Mouse (Mus musculus): ENCODE results near the gene Slc38a9.
"Not testable (repeated sequence)": the region's sequence is repeated elsewhere in the genome, so short reads cannot be mapped to it uniquely, and the experiment has no call there.

Slc38a9 gene

GRCm38 (mm10) chr13:112683970-112684369 lies 23.4 kb downstream of the Slc38a9 start:
- no peak for DNase-seq

DNA sequence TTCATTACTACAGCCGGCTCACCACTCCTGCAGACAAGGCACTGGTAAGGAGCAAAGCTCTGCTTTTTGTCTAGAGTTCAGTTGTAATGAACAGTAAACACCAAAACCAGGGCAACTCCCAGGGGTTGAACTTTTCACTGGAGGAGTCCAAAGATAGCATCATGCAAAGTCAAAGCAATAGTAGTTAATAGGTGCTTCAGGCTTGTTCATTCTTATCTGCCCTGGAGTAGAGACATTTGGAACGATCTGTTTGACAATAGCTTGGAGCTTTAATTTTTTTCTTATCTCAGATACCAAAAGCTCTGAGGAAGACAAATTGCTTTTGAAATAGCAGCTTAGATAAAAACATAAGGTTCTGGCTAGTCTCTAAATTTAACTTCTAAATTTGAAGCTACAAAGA lies 25.6 kb downstream of the Slc38a9 start:
- no peak for DNase-seq

- no peak for DNase-seq
Observed at GRCm38 (mm10) chr13:112692870-112693553, 32.5 kb downstream of the Slc38a9 start.

DNA sequence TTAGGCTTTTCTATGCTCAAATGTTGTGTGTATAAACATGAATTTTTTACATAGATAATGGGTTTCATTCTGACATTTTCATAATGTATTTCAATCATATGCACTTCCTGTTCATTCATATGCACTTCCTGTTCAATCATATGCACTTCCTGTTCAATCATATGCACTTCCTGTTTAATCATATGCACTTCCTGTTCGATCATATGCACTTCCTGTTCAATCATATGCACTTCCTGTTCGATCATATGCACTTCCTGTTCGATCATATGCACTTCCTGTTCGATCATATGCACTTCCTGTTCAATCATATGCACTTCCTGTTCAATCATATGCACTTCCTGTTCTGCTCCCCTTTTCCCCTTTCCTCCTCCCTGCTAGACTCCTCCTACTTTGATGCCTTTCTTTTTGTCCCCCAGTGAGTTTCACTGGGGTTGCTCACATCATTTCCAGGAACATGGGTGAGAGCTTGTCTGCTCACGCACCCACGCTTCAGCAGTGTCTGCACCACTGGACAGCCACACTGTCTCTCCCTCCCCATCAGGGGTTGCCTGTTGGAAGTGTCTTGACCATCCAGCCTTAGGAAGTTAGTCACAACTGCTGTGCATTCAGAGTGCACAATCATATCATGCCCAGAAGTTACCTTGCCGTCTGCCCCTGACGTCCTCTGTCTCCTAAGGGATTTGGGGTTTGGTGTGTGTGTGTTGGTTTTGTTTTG lies 35.1 kb downstream of the Slc38a9 start:
- no peak for DNase-seq

GRCm38 (mm10) chr13:112701256-112701655 lies 40.7 kb downstream of the Slc38a9 start:
- no peak for DNase-seq

GRCm38 (mm10) chr13:112706351-112706750 lies 45.8 kb downstream of the Slc38a9 start:
- DNase-seq = no peak

GRCm38 (mm10) chr13:112720078-112720736 lies 59.7 kb downstream of the Slc38a9 start:
- DNase-seq = no peak

DNA sequence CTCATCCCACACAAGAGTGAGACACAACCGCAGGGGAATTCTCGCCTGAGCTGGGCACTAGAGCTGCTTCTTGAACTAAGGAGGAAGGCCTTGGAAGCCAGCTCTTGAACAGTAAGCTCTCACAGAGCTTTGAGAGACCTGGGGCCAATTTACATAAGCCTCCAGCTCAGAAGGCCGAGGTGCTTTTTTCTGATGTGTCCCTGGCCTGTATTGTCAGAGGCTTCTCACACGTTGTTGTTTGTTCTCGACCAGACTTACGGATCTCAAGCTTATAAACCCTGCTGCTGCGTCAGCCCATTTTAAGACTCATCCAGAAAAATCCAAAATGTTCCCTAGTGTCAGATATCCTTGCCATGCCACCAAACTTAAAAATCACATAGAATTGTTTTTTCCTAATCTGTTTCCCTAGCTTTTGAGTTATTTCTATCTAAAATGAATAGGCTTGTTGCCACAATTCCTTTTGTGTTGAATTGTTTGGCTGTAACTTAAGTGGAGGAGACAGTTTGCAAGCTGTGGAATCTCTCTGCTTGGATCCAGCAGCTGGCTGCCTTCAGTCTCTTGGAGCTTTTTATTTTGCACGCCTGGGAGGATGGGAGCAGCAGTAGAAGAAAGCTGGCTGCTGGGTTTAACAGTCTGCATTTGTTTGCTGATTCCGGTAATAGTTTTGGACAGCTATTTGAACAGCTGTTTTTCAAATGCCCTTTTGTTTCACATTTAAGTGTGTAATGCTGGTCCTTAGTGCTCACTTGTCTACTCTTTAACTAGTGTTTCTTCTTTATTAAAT lies 61.6 kb downstream of the Slc38a9 start:
- DNase-seq = no peak

- DNase-seq = not testable (repeated sequence)
Observed at GRCm38 (mm10) chr13:112724260-112724659, 63.7 kb downstream of the Slc38a9 start.

- no peak for DNase-seq
Observed at GRCm38 (mm10) chr13:112726002-112726401, 65.5 kb downstream of the Slc38a9 start.

DNA sequence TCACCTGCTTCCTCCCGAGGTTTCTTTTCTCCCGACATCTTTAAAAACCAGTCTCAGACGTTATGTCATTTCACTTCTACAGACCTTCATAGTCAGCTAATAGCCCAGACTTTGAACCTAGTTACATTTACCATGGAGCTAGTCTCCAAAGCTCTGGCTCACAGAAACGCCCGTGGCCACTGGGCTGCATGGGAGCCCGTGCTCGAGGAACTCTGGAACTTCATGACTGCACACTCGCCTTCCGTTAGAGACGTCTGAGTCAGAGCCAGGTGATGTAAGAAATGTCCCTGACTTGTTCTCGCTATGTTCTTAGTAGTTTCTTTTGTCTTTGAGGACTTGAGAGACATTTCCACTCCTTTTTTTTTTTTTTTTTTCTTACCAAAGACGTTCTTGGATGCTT lies 72.8 kb downstream of the Slc38a9 start:
- DNase-seq = no peak

DNA sequence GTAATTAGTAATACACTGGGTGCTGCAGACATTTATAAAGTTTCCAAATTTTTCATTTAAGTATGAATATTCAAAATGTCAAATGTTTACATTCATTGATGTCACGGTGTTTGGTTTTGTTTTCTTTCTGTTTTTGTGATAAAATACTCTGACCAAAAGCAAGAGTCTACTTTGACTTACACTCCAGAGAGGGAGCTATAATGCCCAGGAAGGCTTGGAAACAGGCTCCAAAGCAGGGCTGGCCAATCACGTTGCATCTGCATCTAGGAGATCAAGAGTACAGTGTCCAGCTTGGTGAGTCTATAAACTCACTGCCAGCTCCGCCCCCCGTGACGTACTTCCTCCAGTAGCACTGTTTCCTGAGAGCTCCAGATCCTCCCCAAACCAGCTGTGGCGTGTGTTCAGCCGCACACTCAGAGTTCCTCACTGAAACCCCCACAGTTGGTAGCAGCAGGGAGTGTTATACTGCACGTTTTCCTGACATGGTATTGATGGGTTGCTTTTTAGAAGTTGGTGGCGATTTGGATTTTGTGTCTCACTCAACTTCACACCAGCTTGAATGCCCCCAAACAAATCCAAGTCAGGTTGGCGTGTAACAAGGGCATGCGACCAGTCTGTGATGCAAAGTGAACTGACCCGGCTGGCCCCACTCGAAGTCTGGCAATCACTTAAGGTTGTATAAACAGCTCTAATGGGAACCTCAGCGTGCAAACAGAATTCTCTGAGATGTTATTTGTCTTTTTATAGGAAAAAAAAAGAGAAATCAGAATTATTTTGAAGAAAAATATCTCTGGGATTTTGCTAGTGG lies 74.6 kb downstream of the Slc38a9 start:
- no peak for DNase-seq

DNA sequence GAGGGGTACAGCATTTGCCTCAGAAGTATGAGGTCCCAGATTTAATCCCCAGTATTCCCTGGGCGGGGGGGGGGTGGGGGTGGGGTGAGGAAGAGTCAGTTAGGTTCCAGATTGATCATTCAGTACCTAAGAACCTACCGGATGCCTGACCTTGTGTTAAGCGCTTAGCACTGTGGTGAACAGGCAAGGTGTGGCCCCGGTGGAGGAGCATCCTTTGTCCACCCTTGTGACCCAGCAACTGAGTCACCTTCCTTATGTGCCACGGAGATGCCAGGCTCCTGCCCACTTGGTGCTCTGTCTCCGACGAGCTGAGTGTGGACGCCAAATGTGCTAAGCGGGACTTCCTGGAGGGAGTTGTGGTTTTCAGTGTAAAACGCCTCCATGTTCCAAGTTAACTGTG lies 75.9 kb downstream of the Slc38a9 start:
- no peak for DNase-seq

GRCm38 (mm10) chr13:112737110-112737509 lies 76.6 kb downstream of the Slc38a9 start:
- DNase-seq = no peak

GRCm38 (mm10) chr13:112738005-112738404 lies 77.5 kb downstream of the Slc38a9 start:
- DNase-seq = no peak

- no peak for DNase-seq
Observed at GRCm38 (mm10) chr13:112740073-112740472, 79.5 kb downstream of the Slc38a9 start.

- no peak for DNase-seq
Observed at GRCm38 (mm10) chr13:112742076-112742830, 81.7 kb downstream of the Slc38a9 start.

GRCm38 (mm10) chr13:112743647-112744046 lies 83.1 kb downstream of the Slc38a9 start:
- no peak for DNase-seq

DNA sequence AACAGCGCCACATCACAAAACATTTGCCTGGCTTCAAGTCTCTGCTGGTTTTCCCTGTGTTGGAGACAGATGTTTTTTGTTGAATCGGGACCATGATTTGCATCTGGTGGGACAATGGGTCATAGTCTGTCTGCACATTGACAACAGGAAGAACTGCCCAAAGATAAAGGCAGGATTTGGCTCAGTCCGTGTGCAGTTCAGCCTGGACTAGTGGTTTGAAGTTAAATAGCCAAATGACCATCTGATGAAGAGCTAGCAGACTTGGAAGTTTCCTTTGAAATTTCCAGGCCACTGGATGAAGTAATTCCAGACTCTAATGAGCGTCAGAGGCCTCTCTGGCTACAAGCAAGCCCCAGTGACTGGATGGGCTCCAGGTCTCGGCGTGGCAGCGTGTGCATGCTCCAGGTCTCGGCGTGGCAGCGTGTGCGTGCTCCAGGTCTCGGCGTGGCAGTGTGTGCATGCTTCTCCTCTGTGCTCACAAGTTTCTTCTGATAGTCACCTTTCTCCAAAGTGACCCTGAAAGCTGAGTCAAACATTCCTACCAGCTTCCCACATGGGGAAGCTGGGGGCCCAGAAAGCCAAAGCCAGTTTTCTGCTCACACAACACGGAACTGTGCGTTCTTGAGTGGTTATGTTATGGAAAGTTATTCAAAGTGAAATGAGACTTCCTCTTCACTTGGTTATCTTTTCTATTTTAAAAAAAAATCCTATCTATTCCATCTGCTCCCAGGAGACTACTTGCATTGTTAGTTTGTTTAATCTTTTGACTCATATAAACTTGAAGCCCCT lies 83.7 kb downstream of the Slc38a9 start:
- DNase-seq = no peak

- DNase-seq = no peak
Observed at GRCm38 (mm10) chr13:112745936-112746694, 85.6 kb downstream of the Slc38a9 start.
